Mouse (Mus musculus) fat pad, adult 2 months (tissue): ENCODE measurements around the gene Tdg.

ENCODE experiments used
- DNase-seq: peaks from one replicate; pipeline ENCODE4 v3.0.0-alpha.2; 2011; ENCODE audit warnings: low read depth, low spot score; ENCODE audit errors: extremely low read depth

The Tdg gene

GRCm38 (mm10) chr10:82662267-82662990 lies 32.8 kb downstream of the Tdg start:
- DNase-seq, result no peak

GRCm38 (mm10) chr10:82663289-82663688 lies 33.7 kb downstream of the Tdg start:
- DNase-seq, result no peak

- DNase-seq, result no peak
Measured at GRCm38 (mm10) chr10:82665951-82666350, 36.3 kb downstream of the Tdg start.

- peak; percentile 8 for DNase-seq
Measured at GRCm38 (mm10) chr10:82666436-82667234, 37.0 kb downstream of the Tdg start.

DNA sequence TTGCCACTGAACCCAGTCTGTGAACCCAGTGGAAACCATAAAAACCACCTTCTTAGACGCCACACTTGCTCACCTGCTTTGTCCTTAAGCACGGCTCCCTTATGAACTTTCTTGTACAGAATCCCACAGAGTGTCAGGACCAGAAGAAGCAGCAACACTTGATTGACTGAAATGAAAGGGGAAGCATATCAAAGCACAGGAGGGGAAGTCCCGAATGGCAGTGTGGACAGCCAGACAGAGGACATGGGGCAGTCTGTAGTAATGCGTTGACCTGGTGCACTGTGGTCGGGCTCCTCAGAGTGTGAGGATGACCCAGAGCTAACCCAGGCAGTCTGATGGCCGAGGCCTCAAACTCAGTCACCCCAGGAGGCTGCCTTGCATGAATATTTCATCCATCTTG lies 40.6 kb downstream of the Tdg start:
- no peak for DNase-seq

GRCm38 (mm10) chr10:82676949-82677348 lies 47.3 kb downstream of the Tdg start:
- no peak for DNase-seq

DNA sequence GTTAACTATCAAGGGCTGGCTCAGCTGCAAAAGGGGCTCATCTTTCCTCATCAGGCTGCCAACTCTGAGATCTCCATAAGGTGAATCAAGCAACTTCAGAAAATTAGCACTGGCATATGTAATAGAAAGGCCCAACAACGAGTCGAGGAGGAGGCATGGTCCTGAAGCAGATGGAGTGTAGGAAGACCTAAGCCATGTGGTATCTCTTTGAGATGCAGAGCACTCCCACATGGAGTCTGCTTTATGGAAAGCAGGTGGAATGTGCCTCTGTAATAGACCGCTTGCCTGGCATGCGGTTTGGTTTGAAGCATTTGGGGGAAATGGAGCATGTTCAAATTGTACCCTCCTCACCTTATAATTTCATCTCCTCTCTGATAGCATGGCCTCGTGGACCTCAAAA lies 51.1 kb downstream of the Tdg start:
- DNase-seq, result no peak

GRCm38 (mm10) chr10:82681639-82682038 lies 52.0 kb downstream of the Tdg start:
- DNase-seq, result no peak

DNA sequence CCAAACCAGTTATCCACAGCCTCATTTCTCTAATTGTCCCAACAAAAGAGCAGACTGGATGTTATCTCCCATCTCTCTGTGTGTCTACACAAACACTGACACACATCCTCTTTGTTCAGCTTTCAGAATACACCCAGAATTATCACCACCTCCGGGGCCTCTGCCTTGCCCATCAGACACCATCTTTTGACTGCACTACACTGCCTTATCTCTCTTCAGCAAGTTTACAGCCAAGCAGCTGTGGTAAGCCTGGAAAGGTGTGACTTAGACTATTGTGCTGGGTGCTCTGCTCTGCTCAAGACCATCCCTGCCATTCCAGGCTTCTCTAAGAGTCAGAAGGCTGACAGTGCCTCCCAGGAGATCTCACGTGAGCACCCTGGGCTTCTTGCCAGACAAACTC lies 55.8 kb downstream of the Tdg start:
- DNase-seq, result no peak

GRCm38 (mm10) chr10:82689681-82690211 lies 60.1 kb downstream of the Tdg start:
- DNase-seq, result no peak

DNA sequence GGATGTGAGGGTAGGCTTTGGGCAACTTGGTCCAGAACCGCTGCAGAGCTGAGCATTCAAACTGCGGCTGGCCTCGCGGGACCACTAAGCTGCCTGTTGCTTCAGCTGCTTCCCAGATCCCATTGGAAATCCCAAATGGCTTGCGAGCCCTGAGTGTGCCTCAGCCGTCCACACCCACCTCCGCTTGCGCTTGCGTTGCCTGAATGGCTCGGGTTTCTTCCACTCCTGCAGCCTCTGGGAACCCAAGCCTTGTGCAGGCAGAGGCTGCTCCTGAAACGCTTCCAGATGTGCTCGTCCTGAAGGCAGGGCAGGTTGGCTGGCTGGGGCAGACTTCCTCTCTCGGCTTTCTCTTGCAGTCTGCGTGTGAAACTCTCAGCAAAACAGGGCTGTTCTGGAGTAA lies 60.9 kb downstream of the Tdg start, which contains the start of gene Glt8d2:
TSS of gene Glt8d2 (minus strand) at position 157 of the 400 bp plus-strand sequence.
- no peak for DNase-seq

GRCm38 (mm10) chr10:82695956-82696355 lies 66.3 kb downstream of the Tdg start, which contains the start of gene Hcfc2:
Gene Hcfc2, plus strand, starts transcription at chr10:82696160.
- DNase-seq, result no peak

GRCm38 (mm10) chr10:82696453-82697079 lies 66.9 kb downstream of the Tdg start:
- DNase-seq, result no peak

DNA sequence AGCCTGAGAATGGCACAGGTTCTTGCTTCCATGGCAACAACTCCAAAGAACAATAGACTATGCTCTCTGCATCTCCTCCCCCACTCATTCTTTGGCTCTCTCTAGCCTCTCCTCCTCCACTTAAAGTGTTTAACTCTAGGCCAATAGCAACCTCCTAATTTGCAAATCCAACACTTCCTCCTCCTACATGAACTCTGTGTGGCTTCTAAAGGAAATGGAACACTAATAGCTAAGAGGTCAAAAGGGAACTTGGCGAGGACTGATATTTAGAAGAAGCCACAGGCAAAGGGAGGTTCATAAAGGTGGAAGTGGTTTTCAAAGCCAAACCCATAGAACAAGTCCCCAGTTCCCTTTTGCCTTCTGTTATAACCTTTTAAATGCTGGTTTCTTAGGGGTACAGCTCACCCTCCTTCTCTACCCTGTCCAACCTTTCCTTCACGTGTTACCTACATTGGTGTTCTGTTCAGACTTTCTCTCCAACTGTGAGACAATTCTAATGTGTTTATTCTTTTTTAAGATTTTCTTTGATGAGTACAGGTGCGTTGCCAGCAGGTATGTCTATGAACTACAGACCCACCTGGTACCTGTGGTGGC lies 67.8 kb downstream of the Tdg start:
- DNase-seq, result peak; percentile 52

GRCm38 (mm10) chr10:82698712-82699261 lies 69.2 kb downstream of the Tdg start:
- no peak for DNase-seq

- DNase-seq, result no peak
Measured at GRCm38 (mm10) chr10:82699296-82699941, 69.8 kb downstream of the Tdg start.
